Mouse (Mus musculus): ENCODE results near the gene Prep.

Gene Prep

DNA sequence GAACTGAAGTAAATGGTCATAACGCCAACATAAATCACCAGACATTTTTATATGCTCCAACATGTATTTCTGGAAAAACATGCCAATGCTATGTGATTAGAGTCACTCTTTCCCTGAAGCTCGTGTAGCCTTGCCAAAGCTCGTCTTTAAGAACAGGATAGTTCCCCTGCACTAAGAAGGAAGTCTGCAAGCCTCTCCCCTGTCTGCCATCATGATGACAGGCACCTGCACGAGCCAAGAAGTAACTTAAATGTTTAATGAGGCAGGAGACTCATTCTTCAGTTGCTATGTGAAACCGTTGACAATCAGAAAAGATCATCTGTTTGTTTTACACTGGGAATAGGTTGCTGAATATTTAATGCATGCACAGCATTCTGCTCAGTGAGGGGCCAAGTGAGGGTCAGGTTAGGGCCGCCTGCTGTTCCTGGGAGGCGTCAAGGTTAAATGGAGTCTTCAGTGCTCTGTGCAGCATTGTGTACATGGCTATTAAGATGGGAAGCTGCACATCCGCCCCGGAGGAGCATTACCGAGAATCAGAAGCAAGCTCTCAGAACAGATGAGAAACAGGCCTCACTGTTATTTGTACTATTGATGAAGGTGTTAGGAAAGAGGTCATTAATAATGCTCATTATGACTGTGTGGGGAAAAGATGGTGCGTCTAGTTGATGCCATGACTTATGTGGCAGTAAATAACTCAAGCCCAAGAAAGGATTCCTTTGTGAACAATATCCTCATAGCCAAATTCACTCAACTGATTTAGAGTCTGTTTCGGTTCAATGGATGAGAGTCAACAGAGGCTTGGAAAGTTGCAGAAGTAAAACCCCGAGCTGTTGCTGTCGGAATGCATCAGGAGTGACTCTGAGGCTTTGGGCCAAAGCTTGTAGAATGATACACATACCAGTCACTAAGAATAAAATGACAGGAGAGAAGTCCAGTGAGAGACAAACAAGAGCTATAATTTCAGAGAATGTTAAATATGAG lies 126.6 kb downstream of the Prep start:
- DNase-seq = no peak

DNA sequence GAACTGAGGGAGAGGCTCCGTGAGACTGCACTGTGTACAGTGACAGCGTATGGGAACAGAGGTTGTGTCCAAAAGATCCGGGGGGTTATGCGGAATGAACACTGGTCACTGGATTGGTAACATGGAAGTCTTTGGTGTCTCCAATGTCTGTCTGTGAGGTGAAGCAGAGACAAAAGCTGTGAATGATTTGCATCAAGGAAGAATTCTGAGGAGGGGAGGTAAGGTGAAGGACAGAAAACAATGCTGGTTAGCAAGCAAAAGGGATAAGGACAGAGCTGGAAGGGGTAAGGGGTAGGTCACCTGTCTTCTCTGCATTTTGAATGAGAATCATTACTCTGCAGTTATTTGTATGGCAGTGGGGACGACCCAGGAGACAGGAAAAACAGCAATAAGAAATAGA lies 127.5 kb downstream of the Prep start:
- no peak for DNase-seq

DNA sequence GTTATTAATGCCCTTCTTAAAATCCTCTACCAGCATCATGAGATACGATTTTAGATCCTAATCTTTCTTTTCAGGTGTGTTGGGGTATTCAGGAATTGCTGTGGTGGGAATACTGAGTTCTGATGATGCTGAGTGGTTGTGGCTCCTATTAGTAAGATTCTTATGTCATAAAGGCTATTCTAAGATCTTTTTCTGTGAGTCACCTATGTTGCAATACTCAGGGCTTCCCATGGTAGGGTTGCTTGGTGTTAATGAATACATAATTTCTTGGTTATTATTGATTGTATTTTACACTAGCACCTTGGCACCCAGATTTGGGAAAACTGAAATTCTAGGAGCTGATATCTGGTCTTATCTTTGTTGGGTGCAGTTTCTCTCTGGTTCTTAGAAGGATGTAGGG lies 137.6 kb downstream of the Prep start:
- DNase-seq = no peak

DNA sequence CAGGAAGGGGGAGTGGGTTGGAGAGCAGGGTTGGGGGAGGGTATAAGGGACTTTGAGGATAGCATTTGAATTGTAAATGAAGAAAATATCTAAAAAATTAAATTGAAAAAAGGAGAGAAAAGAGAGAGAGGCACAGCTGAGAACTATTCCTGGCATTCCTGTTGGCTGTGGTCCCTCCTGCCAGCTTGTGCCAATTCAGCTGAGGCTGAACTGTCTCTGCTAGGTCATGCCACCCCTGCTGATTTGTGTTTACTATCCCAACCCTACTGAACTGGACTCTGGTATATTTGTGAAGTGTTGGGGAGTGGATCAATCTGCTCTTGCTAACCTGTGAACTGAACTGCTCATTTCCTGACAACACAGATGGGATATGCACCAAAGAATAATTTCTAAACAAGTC lies 143.2 kb downstream of the Prep start:
- no peak for DNase-seq

DNA sequence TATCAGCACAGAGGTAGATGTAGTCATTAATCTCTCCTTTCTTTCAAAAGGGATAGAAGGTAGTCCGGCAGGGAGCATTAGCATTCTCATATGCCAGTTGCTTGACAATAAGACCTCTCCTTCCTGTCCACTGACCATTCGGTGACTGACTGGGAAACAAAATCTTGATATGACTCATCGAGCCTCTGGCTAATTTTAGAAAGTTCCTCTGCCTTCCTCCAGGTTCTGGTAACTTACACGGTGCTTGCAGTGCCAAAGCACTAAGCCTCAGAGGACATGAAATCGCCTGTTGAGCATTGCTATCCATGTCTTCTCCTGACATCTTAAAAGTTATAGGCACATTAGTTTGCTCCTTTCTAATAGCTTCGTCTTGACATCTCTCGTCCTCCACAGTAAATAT lies 149.7 kb downstream of the Prep start:
- DNase-seq = no peak
